Comparison of ENCODE assay signal across 9 mouse cellular contexts in the genomic region with DNA sequence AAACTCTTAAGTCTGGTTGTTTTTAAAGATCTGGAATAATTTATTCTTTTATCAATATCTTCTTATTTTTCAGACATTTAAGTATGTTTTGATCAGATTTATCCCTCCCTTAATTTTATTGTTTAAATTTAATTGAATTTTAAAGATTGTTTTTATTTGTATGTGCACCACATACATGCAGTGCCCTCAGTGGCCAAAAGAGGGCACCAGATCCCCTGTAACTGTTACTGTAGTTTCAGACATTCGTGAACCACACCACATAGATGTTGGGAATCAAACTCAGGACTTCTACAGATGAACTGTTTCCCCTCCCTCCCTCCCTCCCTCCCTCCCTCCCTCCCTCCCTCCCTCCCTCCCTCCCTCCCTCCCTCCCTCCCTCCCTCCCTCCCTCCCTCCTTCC. TPM values are rescaled to one million over a fixed set of nuclear protein-coding genes. Genes with fewer than 3 reads are reported as not detected.
DNase-seq lines count a peak whose midpoint lies in the region; ATAC-seq and TF ChIP-seq lines count a peak whose summit lies in the region.
"Had no signal": no experiment of that assay in that cellular context is flagged by ENCODE, and none has a peak within 500 bp of the region (broad histone marks: within the 10 kb centered on the region; RNA-seq: fewer than 3 reads in every experiment).

No protein-coding gene starts in this region.

- in situ Hi-C loops in CH12.LX (cut with MboI; ENCODE audit: low pct_ligation_motif_present, low pct_unique_long_range_greater_than_20kb, low sequenced_read_pairs): no loop called here

- 3% methylated on average over 1 of the region's 1 CpGs for WGBS in cerebellum, adult 2 months
- 4% methylated on average over 1 of the region's 1 CpGs for WGBS in embryonic facial prominence, embryonic 11.5 days

- TF ChIP-seq RAD21 in CH12.LX (IDR thresholded peaks at IDR 0.05; ENCODE audit: low read depth, low read length): peak; percentile 91

- no peak for TF ChIP-seq POLR2A in cerebellum, adult 2 months (IDR thresholded peaks at IDR 0.05; ENCODE audit: borderline replicate concordance, insufficient read depth, low read length)
- no peak for TF ChIP-seq POLR2A in CH12.LX (IDR thresholded peaks at IDR 0.05; ENCODE audit: low read depth, low read length)

- H3K4me2 ChIP-seq in CH12.LX (ENCODE audit: insufficient read depth, low read depth, poor library complexity, severe bottlenecking): no peak overlapping the region
- H3K4me2 ChIP-seq in embryonic facial prominence, embryonic 11.5 days (ENCODE audit: low read depth, low read length): no peak overlapping the region
- H3K4me2 ChIP-seq: limb, embryonic 13.5 days had no signal

- H3K36me3 ChIP-seq in CH12.LX (replicated peaks in 1 of 2; ENCODE audit: control insufficient read depth in 1 of 2, insufficient read depth in 1 of 2, low read length in 1 of 2): no peaks in the 10 kb centered on the region
- no peaks in the 10 kb centered on the region for H3K36me3 ChIP-seq in embryonic facial prominence, embryonic 11.5 days (replicated peaks; ENCODE audit: control insufficient read depth, insufficient read depth, low read depth, low read length)
- H3K36me3 ChIP-seq: limb, embryonic 13.5 days had no signal

- H3K4me3 ChIP-seq in cerebellum, adult 2 months (replicated peaks; ENCODE audit: insufficient read depth, low read depth, low read length): no peak overlapping the region
- H3K4me3 ChIP-seq in CH12.LX (replicated peaks in 1 of 3; ENCODE audit: low read depth in 2 of 3, low read length in 2 of 3, poor library complexity in 1 of 3): no peak overlapping the region
- H3K4me3 ChIP-seq in embryonic facial prominence, embryonic 11.5 days (ENCODE audit: low read depth, low read length): no peak overlapping the region
- H3K4me3 ChIP-seq: limb, embryonic 13.5 days had no signal

- no peaks in the 10 kb centered on the region for H3K27me3 ChIP-seq in cerebellum, adult 2 months (ENCODE audit: control insufficient read depth, insufficient read depth, low read length)
- H3K27me3 ChIP-seq in CH12.LX (replicated peaks): no peaks in the 10 kb centered on the region
- no peaks in the 10 kb centered on the region for H3K27me3 ChIP-seq in embryonic facial prominence, embryonic 11.5 days (ENCODE audit: control insufficient read depth, insufficient read depth, low read length)

- peak; percentile 56; the same call in 1 of the 2 replicates for TF ChIP-seq CTCF in cerebellum, adult 2 months (IDR thresholded peaks at IDR 0.05; ENCODE audit: borderline replicate concordance, insufficient read depth, low read depth, low read length)
- TF ChIP-seq CTCF in CH12.LX (conservative IDR thresholded peaks at IDR 0.05 in 1 of 2, IDR thresholded peaks at IDR 0.05 in 1 of 2; ENCODE audit: low read depth in 2 of 2, low read length in 2 of 2): peak; percentile 77 to 92

- ATAC-seq in cerebellum, adult (ENCODE audit: insufficient number of reproducible peaks, low FRiP score, low TSS enrichment): no peak
- no peak for ATAC-seq in embryonic facial prominence, embryonic 11.5 days (replicated peaks; ENCODE audit: insufficient number of reproducible peaks, low FRiP score, low TSS enrichment, low read depth)

- dilution Hi-C loops in CH12.LX (cut with MboI; ENCODE audit: extremely low pct_ligation_motif_present, extremely low pct_unique_long_range_greater_than_20kb, low sequenced_read_pairs): no loop called here

- no peak overlapping the region for H3K27ac ChIP-seq in cerebellum, adult 2 months (ENCODE audit: insufficient read depth, low read length)
- no peak overlapping the region for H3K27ac ChIP-seq in CH12.LX (ENCODE audit: insufficient read depth, low read depth)
- H3K27ac ChIP-seq in embryonic facial prominence, embryonic 11.5 days (replicated peaks; ENCODE audit: low read depth, low read length): no peak overlapping the region
- H3K27ac ChIP-seq: limb, embryonic 13.5 days had no signal

- H3K9ac ChIP-seq in CH12.LX (ENCODE audit: insufficient read depth, low read depth): no peak overlapping the region
- H3K9ac ChIP-seq in embryonic facial prominence, embryonic 11.5 days (replicated peaks; ENCODE audit: low read length): no peak overlapping the region
- H3K9ac ChIP-seq: limb, embryonic 13.5 days had no signal

- H3K79me2 ChIP-seq in CH12.LX (replicated peaks; ENCODE audit: control insufficient read depth, extremely low read depth, insufficient read depth, poor library complexity, severe bottlenecking): no peaks in the 10 kb centered on the region

- H3K4me1 ChIP-seq in cerebellum, adult 2 months (ENCODE audit: control insufficient read depth, insufficient read depth, low read length): no peaks in the 10 kb centered on the region
- H3K4me1 ChIP-seq in CH12.LX (ENCODE audit: control insufficient read depth in 1 of 2, insufficient read depth in 2 of 2): no peaks in the 10 kb centered on the region
- H3K4me1 ChIP-seq in embryonic facial prominence, embryonic 11.5 days (ENCODE audit: control insufficient read depth, insufficient read depth, low read length): no peaks in the 10 kb centered on the region

- TF ChIP-seq EP300 in CH12.LX (IDR thresholded peaks at IDR 0.05; ENCODE audit: low read length): no peak

- no peak for DNase-seq in cerebellum, adult 2 months
- DNase-seq in layer of hippocampus, adult 11-12 months (ENCODE audit: low spot score): peak; percentile 43
- DNase-seq in layer of hippocampus, adult 9-10 months (ENCODE audit: low spot score): no peak
- peak; percentile 64 for DNase-seq in CH12.LX (ENCODE audit: extremely low read depth)
- DNase-seq in embryonic facial prominence, embryonic 11.5 days (ENCODE audit: low spot score): peak; percentile 79
- DNase-seq in lung, postnatal 10 days: peak; percentile 67
- DNase-seq in spleen, adult 12 weeks (ENCODE audit: low spot score): no peak

- H3K9me3 ChIP-seq in CH12.LX (replicated peaks; ENCODE audit: low read length): no peaks in the 10 kb centered on the region
- no peaks in the 10 kb centered on the region for H3K9me3 ChIP-seq in embryonic facial prominence, embryonic 11.5 days (replicated peaks; ENCODE audit: control insufficient read depth, low read length)
- H3K9me3 ChIP-seq: limb, embryonic 13.5 days had no signal

TF ChIP-seq in CH12.LX, 34 proteins besides CTCF, POLR2A, EP300 and RAD21:
- TF ChIP-seq IRF4 (IDR thresholded peaks at IDR 0.05; ENCODE audit: low read depth, low read length) (no peak), JUND (conservative IDR thresholded peaks at IDR 0.05; ENCODE audit: low read depth, low read length) (0 out of 2 replicates have a peak, but pooled peaks have one; percentile 14), ZC3H11A (IDR thresholded peaks at IDR 0.05; ENCODE audit: low read depth, low read length) (peak; percentile 42), SIN3A (IDR thresholded peaks at IDR 0.05; ENCODE audit: low read length) (no peak), USF2 (conservative IDR thresholded peaks at IDR 0.05; ENCODE audit: low read depth, low read length) (no peak), ZNF384 (IDR thresholded peaks at IDR 0.05; ENCODE audit: low read depth, low read length) (0 out of 2 replicates have a peak, but pooled peaks have one; percentile 35), SMC3 (IDR thresholded peaks at IDR 0.05; ENCODE audit: low read depth, low read length) (peak; percentile 80), BHLHE40 (IDR thresholded peaks at IDR 0.05; ENCODE audit: low read depth, low read length) (0 out of 2 replicates have a peak, but pooled peaks have one; percentile 12), USF1 (IDR thresholded peaks at IDR 0.05; ENCODE audit: low read depth, low read length) (no peak), MYC (IDR thresholded peaks at IDR 0.05; ENCODE audit: low read depth, low read length) (0 out of 2 replicates have a peak, but pooled peaks have one; percentile 40), CHD2 (IDR thresholded peaks at IDR 0.05; ENCODE audit: low read length) (no peak)

RNA-seq across cellular contexts. Expression of a gene that starts 18.2 kb away (rescaled TPM):
- 0.51 and 0.52 TPM in 2 replicates for polyA plus RNA-seq in cerebellum, adult 2 months (2012; rRNA removed)
- total RNA-seq in CH12.LX (2012; rRNA removed) (not detected in 2 replicates), CH12.LX (2014; rRNA removed) (not detected in 2 replicates)
- polyA plus RNA-seq in CH12.LX (2012; ENCODE audit: insufficient read length, low read depth): not detected in 2 replicates
- 0.32 and 0.67 TPM in 2 replicates for polyA plus RNA-seq in embryonic facial prominence, embryonic 11.5 days (2014; fragmentation: Nextera tagmentation; extraction: Ambion mirVana)

Comparison
In these comparisons a context has a peak if more than half of its experiments do, and no peak if none do; other contexts are left out.
1. DNase-seq: peak in layer of hippocampus, adult 11-12 months (single experiment), CH12.LX (single experiment), embryonic facial prominence, embryonic 11.5 days (single experiment) and lung, postnatal 10 days (single experiment); none in cerebellum, adult 2 months (0 of 2), layer of hippocampus, adult 9-10 months (single experiment) and spleen, adult 12 weeks (single experiment).